Mouse (Mus musculus): ENCODE data around the gene Cyp4f39.
A peak's percentile ranks its signal among the peaks of the same experiment; 100 is the strongest.
"Not testable (repeated sequence)": the region's sequence is repeated elsewhere in the genome, so short reads cannot be mapped to it uniquely, and the experiment has no call there.

The Cyp4f39 gene

GRCm38 (mm10) chr17:32474954-32475560 is 22.5 kb downstream of the Cyp4f39 start:
- DNase-seq, result no peak

GRCm38 (mm10) chr17:32477204-32477603 is 24.7 kb downstream of the Cyp4f39 start:
- DNase-seq, result no peak

GRCm38 (mm10) chr17:32478727-32479126 is 26.2 kb downstream of the Cyp4f39 start:
- DNase-seq, result no peak

DNA sequence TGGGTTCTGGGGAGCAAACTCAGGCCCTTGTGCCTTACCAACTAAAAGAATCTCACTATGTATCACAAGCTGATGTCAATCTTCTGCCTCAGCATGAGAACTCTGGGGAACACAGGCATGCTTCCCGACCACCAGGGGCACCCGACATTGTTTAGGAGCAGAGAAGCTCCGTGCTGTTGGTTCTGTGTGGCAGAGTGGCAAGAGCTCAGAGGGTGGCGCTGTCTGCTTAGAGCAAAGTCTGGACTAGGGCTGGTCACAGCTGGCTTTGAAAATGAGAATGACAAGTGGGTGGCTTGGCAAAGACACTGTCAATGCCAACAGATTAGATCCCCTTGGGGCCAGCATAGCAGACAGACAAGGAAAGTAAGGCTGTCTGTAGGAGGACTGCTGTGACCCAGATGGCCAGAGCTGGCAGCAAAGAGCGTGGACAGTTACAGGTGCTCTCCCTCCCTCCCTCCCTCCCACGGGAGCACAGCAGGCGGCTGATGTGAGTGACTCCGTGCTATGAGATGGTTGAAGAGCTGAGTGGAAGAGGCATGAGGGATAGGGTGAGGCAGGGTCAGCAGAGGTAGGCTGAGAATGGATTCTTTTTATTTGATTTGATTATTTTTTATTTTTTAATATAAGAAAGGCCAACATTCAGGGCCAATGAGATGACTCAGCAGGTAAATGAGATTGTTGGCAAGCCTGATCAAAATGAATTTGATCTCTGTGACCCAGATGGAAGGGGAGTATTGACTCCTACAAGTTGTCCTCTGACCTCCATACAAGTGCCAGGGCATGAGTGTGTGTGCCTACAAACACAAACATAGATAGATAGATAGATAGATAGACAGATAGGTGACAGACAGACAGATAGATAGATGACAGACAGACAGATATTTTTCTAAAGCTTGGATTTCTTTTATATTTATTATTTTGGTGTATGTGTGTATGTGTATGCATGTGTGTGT is 27.3 kb downstream of the Cyp4f39 start:
- no peak for DNase-seq

- no peak for DNase-seq
Observed at GRCm38 (mm10) chr17:32481766-32482165, 29.2 kb downstream of the Cyp4f39 start.

DNA sequence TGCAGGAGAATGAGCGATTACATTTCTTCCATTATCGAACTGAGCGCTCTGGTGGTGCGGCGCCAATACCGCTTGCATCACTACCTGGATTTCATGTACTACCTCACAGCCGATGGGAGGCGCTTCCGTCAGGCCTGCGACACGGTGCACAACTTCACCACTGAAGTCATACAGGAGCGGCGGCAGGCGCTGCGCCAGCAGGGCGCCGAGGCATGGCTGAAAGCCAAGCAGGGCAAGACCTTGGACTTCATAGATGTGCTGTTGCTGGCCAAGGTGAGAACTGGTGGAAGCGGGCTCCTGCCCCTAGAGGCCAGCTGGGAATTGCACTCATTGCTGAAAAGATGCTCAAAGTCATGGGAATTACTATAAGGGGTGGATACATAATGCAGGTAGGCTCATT is 30.7 kb downstream of the Cyp4f39 start:
- peak; percentile 96 for DNase-seq

DNA sequence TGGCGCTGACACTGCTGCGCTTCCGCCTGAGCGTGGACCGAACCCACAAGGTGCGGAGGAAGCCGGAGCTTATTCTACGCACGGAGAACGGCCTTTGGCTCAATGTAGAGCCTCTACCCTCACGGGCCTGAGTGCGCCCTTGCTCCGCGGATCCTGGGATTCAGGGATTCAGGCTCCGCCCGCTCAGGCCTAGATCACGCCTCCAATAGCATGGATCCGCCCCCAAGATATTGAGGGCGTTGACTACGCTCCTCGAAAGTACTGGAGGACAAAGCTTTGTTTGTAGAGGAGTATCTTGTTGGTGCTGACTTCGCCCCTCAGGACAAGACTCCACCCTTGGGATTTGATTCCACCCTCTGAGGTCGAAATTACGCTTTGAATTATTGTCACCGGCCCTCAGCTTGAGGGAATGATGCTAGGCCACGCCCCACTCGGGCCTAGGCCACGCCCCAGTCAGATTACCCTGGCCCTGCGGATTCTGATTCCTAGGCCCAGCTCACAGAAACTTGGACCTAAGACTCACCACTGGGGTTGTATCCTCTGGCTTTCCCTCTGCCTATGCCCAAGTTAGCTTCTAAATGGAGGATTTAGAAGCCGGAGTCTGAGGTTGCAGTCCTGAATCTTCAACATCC is 39.9 kb downstream of the Cyp4f39 start:
- peak; percentile 24 for DNase-seq

- DNase-seq, result peak; percentile 61
Observed at GRCm38 (mm10) chr17:32494601-32495000, 42.1 kb downstream of the Cyp4f39 start.

- not testable (repeated sequence) for DNase-seq
Observed at GRCm38 (mm10) chr17:32500511-32500910, 48.0 kb downstream of the Cyp4f39 start.

DNA sequence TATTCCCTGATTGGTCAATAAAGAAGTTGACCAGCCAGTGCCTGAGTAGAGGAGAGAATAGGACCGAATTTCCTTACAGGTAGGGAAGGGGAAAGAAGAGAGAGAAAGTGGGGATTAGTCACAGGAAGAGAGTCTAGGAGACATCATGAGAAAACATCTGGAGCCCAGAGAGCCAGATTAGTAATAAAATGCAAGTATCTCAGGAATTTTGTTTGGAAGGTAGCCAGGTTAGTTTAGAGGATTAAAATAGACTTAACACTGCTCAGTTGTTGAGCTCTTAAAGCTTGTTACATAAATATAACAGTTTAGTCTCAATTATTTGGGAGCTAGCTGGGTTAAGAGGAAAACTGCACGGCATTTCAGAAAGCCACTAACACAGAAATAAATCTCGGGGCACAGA is 48.5 kb downstream of the Cyp4f39 start:
- DNase-seq, result no peak

DNA sequence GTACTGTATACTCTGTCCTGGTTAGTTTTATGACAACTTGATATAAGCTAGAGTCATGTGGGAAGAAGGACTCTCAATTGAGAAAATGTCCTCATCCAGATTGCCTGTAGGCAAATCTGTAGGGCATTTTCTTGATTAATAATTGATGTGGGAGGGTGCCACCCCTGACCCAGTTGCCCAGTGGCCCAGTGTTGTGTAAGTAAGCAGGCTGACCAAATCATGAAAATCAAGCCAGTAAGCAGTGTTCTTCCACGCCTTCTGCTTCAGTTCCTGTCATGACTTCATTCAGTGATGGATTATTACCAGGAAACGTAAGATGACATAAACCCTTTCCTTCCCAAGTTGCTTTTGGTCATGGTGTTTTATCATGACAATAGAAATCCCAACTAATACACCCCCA is 50.6 kb downstream of the Cyp4f39 start:
- DNase-seq, result peak; percentile 22

DNA sequence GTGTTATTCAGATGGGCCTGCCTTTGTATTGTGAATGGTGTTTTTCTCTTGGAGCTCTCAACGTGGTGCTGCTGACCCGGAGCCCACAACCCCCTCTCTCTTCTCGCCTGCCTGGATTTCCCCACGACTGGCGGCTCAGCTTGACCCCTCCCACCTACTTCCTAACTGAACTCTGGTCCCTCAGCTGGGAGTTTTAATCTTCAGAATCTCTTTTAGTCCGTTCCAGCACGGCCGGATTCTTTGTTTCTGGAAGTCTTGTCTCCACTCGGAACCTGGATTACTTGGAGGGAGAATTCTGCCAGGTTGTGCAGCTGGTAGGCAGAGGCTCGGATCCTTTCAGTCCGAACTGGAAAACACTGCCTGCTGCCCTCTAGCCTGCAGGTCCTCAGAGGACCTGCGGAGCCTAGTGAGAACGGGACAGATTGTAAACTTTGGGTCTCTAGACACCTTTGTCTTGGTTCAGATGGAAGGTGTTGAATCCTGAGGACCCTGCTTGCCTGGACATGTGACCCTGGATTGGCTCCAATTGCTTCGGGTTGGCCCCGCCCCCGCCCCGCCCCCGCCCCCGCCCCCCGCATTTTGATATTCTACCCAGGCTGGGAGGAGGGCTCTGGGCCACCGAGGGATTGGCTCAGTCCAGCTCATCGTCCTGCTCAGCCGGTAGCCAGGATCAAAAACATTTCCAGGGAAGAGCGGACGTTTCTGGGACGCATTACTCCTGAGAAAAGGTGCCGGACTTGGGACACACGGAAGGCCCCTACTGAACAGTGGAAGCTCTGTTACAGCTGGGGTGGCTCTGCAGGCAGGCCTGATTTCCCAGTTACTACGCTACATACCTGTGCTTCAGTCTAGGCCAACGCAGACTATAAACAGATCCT is 53.6 kb downstream of the Cyp4f39 start, which contains the start of gene Cyp4f17:
Gene Cyp4f17 (plus strand): TSS at position 200 of the 878 bp plus-strand sequence.
- peak; percentile 52 for DNase-seq

GRCm38 (mm10) chr17:32506729-32507245 is 54.3 kb downstream of the Cyp4f39 start:
- peak; percentile 23 for DNase-seq

DNA sequence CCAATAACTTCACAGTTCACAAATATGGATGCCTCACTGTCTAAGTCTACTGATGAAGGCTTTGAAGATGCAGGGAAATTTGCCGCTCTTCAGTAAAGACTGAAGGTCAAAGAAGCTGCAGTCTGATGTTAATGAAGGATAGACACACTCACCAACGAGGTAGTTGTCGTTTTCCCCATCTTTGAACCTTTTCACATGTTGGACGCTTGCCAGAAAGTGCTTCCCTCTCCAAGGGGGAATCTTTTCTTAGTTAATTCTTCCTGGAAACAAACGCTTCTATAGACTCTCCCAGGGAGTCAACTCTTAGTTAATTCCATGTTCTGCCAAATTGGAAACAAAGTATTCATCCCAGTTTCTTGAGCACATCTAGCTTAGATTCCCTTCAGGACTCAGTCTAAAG is 63.6 kb downstream of the Cyp4f39 start:
- no peak for DNase-seq

- no peak for DNase-seq
Observed at GRCm38 (mm10) chr17:32521981-32522380, 69.5 kb downstream of the Cyp4f39 start.

GRCm38 (mm10) chr17:32522386-32522785 is 69.9 kb downstream of the Cyp4f39 start:
- DNase-seq, result no peak

DNA sequence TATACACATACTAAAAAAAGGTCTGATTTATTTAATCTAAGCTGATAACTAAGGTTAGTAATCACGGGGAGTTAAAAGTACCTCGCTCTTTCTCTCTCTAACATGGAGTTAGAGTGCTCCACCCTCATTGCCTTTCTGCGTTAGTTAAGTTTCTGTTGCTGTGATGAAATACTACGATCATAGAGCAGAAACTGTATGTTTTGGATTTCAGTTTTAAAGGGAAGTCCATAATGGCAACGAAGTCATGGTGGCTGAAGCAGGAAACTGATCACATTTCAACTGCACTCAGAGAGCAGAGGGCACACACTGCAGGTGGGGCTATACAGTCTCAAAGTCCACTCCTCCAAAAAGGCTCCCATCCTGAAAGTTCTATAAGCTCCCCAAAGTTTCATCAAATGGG is 70.3 kb downstream of the Cyp4f39 start:
- DNase-seq, result no peak

DNA sequence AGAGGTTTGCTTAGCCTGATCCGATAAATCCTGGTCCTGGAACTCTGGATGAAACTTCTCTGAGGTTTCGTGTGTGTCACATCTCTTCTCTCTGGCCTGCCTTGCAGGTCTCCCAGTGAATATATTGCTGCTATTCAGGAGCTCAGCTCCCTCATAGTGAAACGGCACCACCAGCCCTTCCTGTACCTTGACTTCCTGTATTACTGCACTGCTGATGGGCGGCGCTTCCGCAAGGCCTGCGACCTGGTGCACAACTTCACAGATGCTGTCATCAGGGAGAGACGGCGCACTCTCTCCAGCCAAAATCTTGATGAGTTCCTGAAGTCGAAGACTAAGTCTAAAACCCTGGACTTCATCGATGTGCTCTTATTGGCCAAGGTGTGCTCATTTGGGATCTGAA is 71.4 kb downstream of the Cyp4f39 start:
- DNase-seq, result no peak

DNA sequence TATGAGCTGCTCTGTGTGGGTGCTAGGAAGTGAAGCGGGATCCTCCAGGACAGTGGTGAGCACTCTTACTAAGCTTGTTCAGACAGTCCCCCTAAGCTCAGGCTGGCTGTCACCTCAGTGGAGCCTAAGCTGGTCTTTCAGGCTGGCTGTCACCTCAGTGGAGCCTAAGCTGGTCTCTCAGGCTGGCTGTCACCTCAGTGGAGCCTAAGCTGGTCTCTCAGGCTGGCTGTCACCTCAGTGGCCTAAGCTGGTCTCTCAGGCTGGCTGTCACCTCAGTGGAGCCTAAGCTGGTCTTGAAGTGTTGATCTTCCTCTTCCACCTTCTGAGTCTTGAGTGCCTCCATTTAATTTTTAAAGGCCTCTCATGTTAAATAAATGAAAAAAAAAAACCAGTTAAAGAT is 73.8 kb downstream of the Cyp4f39 start:
- DNase-seq, result not testable (repeated sequence)

GRCm38 (mm10) chr17:32527748-32528147 is 75.2 kb downstream of the Cyp4f39 start:
- DNase-seq, result no peak

GRCm38 (mm10) chr17:32528408-32529337 is 76.2 kb downstream of the Cyp4f39 start:
- DNase-seq, result peak; percentile 91
